Mouse (Mus musculus) myocyte (in vitro differentiated cells): Measurements from ENCODE around the gene Ipo4. TPM values are rescaled to one million over a fixed set of nuclear protein-coding genes. Genes with fewer than 3 reads are reported as not detected.

Experiments used
- H3K27me3 ChIP-seq: one replicate; pipeline ENCODE4 v1.6.1; 2011; ENCODE audit not compliant: control insufficient read depth, insufficient read depth, insufficient read length
- H3K36me3 ChIP-seq: one replicate; pipeline ENCODE4 v1.6.1; 2011; ENCODE audit not compliant: control insufficient read depth, insufficient read depth
- H3K4me2 ChIP-seq: one replicate; pipeline ENCODE4 v1.6.1; 2011; ENCODE audit warnings: low read depth, control low read depth
- H3K4me3 ChIP-seq: one replicate; pipeline ENCODE4 v1.5.1; 2011; ENCODE audit warnings: mild to moderate bottlenecking, control low read depth, moderate library complexity
- H3K79me2 ChIP-seq: one replicate; pipeline ENCODE4 v1.6.1; 2011; ENCODE audit not compliant: control insufficient read depth, insufficient read depth
- H3ac ChIP-seq: one replicate; pipeline ENCODE4 v1.6.1; 2011; ENCODE audit not compliant: control insufficient read depth, insufficient read length
- CEBPB ChIP-seq: IDR thresholded peaks from 2 replicates; pipeline ENCODE4 v1.6.1; 2011; ENCODE audit warnings: mild to moderate bottlenecking, moderate library complexity; ENCODE audit not compliant: poor library complexity, insufficient read depth, severe bottlenecking
- E2F4 ChIP-seq: IDR thresholded peaks from one replicate; pipeline ENCODE4 v1.6.1; 2011; ENCODE audit warnings: mild to moderate bottlenecking, control low read depth, moderate library complexity; ENCODE audit not compliant: insufficient read depth
- MAX ChIP-seq: IDR thresholded peaks from one replicate; pipeline ENCODE4 v1.6.1; 2011; ENCODE audit warnings: low read depth, mild to moderate bottlenecking, control low read depth
- MYOD1 ChIP-seq, 3 experiments: IDR thresholded peaks; one replicate each; pipeline ENCODE4 v1.6.1; 2011; ENCODE audit warnings: control low read depth in 2 of 3, low read depth in 2 of 3, mild to moderate bottlenecking in 2 of 3, moderate library complexity in 1 of 3; ENCODE audit not compliant: insufficient read length in 2 of 3, control insufficient read depth in 1 of 3
- MYOG ChIP-seq, 3 experiments: IDR thresholded peaks; one replicate each; pipeline ENCODE4 v1.6.1; 2011; ENCODE audit warnings: control low read depth in 2 of 3, low read depth in 2 of 3, mild to moderate bottlenecking in 2 of 3; ENCODE audit not compliant: insufficient read length in 2 of 3, control insufficient read depth in 1 of 3, insufficient read depth in 1 of 3
- POLR2A ChIP-seq: IDR thresholded peaks from one replicate; pipeline ENCODE4 v1.6.1; 2011; ENCODE audit warnings: low read depth, mild to moderate bottlenecking, control low read depth, moderate library complexity; ENCODE audit not compliant: insufficient read length
- POLR2AphosphoS2 ChIP-seq: IDR thresholded peaks from one replicate; pipeline ENCODE4 v1.6.1; 2011; ENCODE audit warnings: low read depth, control low read depth; ENCODE audit not compliant: insufficient read length
- REST ChIP-seq: IDR thresholded peaks from one replicate; pipeline ENCODE4 v1.6.1; 2011; ENCODE audit warnings: mild to moderate bottlenecking, control low read depth, moderate library complexity; ENCODE audit not compliant: insufficient read depth, insufficient read length
- SRF ChIP-seq: IDR thresholded peaks from one replicate; pipeline ENCODE4 v1.6.1; 2011; ENCODE audit warnings: low read depth; ENCODE audit not compliant: control insufficient read depth, insufficient read length
- TCF12 ChIP-seq: IDR thresholded peaks from one replicate; pipeline ENCODE4 v1.6.1; 2011; ENCODE audit warnings: mild to moderate bottlenecking, control low read depth; ENCODE audit not compliant: poor library complexity, insufficient read depth, severe bottlenecking
- TCF3 ChIP-seq: IDR thresholded peaks from one replicate; pipeline ENCODE4 v1.6.1; 2011; ENCODE audit warnings: low read depth, control low read depth; ENCODE audit not compliant: insufficient read length
- USF1 ChIP-seq: IDR thresholded peaks from one replicate; pipeline ENCODE4 v1.6.1; 2011; ENCODE audit warnings: low read depth, mild to moderate bottlenecking, control low read depth, moderate library complexity
- polyA plus RNA-seq: library from polyadenylated mRNA; unstranded; fragments of >200 nt; fragmentation: generic; extraction: Trizol; gene quantifications from one replicate; pipeline ENCODE4 v1.2.1, GENCODE M21; 2012; ENCODE audit warnings: missing spikeins

Ipo4 gene
- polyA plus RNA-seq, 1 experiment: 109 TPM

DNA sequence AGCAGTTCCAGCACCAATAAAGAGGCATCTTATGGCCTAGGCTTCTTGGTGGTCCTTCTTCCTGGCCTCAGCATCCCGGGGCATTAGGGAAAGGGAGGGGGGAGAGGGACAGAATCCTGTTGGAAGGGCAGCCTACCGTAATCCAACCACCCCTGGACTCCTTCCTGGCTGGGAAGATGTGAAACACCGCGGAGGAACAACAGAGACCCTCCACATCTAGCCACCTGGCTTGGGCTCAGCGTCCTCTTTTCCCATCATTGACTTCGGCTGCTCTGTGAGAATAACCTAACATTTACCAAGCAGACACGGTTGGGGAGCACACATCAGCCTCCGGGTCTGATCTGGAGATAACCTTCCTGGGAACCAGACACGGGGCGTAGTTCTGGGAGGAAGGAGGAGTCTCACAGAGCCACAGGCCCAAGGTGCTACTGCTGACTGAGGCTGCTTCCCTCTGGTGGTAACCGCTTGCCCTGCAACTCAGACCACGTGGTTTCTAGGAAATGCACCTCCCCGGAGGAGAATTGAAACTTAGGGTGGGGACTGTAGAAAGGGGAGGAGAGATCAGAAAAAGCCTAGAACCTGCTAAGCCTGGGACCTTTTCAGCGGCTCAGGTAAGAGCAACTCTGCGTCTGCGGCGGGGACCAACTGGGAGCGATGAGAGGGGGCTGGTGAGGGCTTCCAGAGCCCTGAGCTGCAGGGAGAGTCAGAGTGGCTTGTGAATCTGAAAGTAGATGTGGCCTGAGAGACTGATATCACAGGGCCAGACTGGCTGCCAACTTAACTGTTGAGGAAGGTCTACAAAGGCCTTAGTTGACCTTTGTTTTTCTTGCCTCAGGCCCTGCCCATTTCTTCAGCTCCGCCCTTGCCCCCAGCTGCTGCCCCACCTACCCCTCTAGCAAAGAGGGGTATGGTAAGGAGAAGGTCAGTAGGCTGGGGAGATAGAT, 31.9 kb downstream of the Ipo4 start:
- Histone ChIP-seq H3K79me2 (no peaks in the 10 kb centered on the region), H3K27me3 (no peaks in the 10 kb centered on the region), H3ac (no peak overlapping the region), H3K4me3 (no peak overlapping the region), H3K4me2 (peak overlapping the region; percentile 55), H3K36me3 (peaks cover 20% of the 10 kb centered on the region)
- TF ChIP-seq POLR2AphosphoS2 (peak; percentile 61), MAX (peak; percentile 68), E2F4 (no peak), USF1 (peak; percentile 90), MYOD1 (IDR thresholded peaks at IDR 0.05; ENCODE audit: control insufficient read depth in 1 of 3, insufficient read length in 2 of 3, low read depth in 2 of 3) (no peak), POLR2A (no peak), SRF (no peak), MYOG (IDR thresholded peaks at IDR 0.05; ENCODE audit: control insufficient read depth in 1 of 3, insufficient read depth in 1 of 3, insufficient read length in 2 of 3, low read depth in 2 of 3) (no peak), REST (no peak)

DNA sequence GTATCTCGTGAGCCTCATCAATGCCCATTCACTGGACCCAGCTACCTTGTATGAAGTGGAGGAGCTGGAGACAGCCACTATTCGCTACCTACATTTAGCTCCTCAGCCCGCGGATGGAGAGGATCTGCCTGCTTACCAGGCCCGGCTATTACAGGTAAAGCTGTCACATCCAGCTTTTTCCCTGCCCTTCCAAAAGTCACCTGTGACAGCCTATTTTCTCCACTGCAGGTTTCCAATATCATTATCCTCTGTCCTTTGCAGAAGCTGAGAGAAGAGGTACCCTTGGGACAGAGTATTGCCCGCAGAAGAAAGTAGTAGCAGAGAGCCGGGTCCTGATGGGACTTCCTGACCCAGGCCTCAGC, 32.5 kb downstream of the Ipo4 start, which contains the start of gene Irf9:
Gene Irf9 (plus strand): TSS at position 301 of the 362 bp plus-strand sequence.
- H3ac ChIP-seq: no peak within 1 kb of the TSS
- H3K4me3 ChIP-seq: no peak within 1 kb of the TSS
- peak within 1 kb of the TSS; percentile 55 for H3K4me2 ChIP-seq
- no peaks in the 10 kb centered on the region for H3K27me3 ChIP-seq
- peaks cover 20% of the 10 kb centered on the region for H3K36me3 ChIP-seq
- TF ChIP-seq USF1 (no peak), SRF (no peak), TCF3 (no peak), MAX (no peak), POLR2A (no peak), CEBPB (no peak), MYOG (IDR thresholded peaks at IDR 0.05; ENCODE audit: control insufficient read depth in 1 of 3, insufficient read depth in 1 of 3, insufficient read length in 2 of 3, low read depth in 2 of 3) (no peak), MYOD1 (IDR thresholded peaks at IDR 0.05; ENCODE audit: control insufficient read depth in 1 of 3, insufficient read length in 2 of 3, low read depth in 2 of 3) (no peak), TCF12 (no peak), E2F4 (no peak), POLR2AphosphoS2 (no peak), REST (no peak)
- no peaks in the 10 kb centered on the region for H3K79me2 ChIP-seq

DNA sequence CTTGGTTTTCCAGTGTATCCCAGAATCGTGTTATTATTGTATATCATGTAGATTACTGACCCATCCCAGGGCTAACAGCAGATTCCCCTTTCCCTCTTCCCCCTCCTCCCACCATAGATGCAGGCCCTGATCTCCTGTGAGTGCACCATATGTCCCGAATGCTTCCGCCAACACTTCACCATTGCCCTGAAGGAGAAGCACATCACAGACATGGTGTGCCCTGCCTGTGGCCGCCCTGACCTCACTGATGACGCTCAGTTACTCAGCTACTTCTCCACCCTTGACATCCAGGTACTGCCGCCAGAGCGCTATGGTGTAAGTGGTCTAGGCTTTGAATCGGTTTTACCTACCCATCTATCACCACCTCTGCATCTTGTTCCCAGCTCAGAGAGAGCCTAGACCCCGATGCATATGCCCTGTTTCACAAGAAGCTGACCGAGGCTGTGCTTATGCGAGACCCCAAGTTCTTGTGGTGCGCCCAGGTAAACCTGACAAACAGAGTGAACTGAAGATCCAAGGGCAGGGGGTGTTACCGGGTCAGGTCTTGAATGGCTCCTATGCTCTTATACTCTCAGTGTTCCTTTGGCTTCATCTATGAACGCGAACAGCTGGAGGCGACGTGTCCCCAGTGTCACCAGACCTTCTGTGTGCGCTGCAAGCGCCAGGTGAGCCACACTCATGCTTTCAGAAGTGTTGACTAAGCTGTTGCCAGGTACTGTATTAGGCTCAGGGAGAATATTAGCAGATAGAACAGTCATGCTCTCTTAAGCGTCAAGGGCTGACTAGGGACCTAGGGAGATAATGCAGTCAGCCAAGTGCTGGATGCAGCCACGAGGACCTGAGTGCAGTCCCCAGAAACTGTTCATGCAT, 37.0 kb downstream of the Ipo4 start:
- peaks cover 22% of the 10 kb centered on the region for H3K36me3 ChIP-seq
- H3ac ChIP-seq: no peak overlapping the region
- peaks cover under 1% of the 10 kb centered on the region for H3K79me2 ChIP-seq
- no peaks in the 10 kb centered on the region for H3K27me3 ChIP-seq
- TF ChIP-seq CEBPB: no peak
- H3K4me3 ChIP-seq: no peak overlapping the region
- no peak overlapping the region for H3K4me2 ChIP-seq

DNA sequence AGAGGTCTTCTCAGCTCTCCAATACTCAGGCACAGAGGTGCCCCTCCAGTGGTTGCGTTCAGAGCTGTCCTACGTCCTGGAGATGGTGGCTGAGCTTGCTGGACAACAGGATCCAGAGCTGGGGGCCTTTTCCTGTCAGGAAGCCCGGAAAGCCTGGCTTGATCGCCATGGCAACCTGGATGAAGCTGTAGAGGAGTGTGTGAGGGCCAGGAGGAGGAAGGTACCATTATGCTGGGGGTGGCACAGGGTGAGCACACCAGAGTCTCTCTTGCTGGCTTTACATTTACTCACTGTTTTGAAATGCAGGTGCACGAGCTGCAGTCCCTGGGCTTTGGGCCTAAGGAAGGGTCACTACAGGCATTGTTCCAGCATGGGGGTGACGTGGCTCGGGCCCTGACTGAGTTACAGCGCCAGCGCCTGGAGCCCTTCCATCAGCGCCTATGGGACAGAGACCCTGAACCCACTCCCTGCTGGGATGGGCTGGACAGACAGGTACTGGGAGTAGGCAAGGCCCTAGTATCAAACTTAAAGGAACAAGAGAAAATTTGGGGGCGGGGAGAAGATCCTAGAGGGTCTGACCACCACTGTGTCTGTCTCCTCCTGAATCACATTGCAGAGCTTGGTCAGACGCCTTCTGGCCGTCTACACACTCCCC, 39.6 kb downstream of the Ipo4 start:
- Histone ChIP-seq H3K4me3 (no peak overlapping the region), H3K27me3 (no peaks in the 10 kb centered on the region), H3K4me2 (no peak overlapping the region), H3K79me2 (peaks cover 18% of the 10 kb centered on the region), H3K36me3 (peaks cover 16% of the 10 kb centered on the region), H3ac (no peak overlapping the region)
- TF ChIP-seq REST: no peak
- TF ChIP-seq TCF3: no peak
- no peak for TF ChIP-seq USF1
- TF ChIP-seq MYOD1 (IDR thresholded peaks at IDR 0.05; ENCODE audit: control insufficient read depth in 1 of 3, insufficient read length in 2 of 3, low read depth in 2 of 3): no peak
- TF ChIP-seq TCF12: no peak
- TF ChIP-seq MAX: no peak
- no peak for TF ChIP-seq SRF
- TF ChIP-seq POLR2A: no peak
- no peak for TF ChIP-seq E2F4
- no peak for TF ChIP-seq CEBPB
- no peak for TF ChIP-seq MYOG (IDR thresholded peaks at IDR 0.05; ENCODE audit: control insufficient read depth in 1 of 3, insufficient read depth in 1 of 3, insufficient read length in 2 of 3, low read depth in 2 of 3)
- no peak for TF ChIP-seq POLR2AphosphoS2
